Mouse (Mus musculus) stomach, embryonic 14.5 days (tissue): ENCODE results near the gene Gid4. TPM values are rescaled to one million over a fixed set of nuclear protein-coding genes. Genes with fewer than 3 reads are reported as not detected.

Source experiments
- ATAC-seq: fragments of 200-750 bp; cut with Nextera tagmentation; 2 replicates; pipeline ENCODE4 v1.8.0; 2017; ENCODE audit warnings: low read depth, moderate TSS enrichment; ENCODE audit not compliant: insufficient number of reproducible peaks, insufficient read depth, low FRiP score
- H3K27ac ChIP-seq: fragments of 300-500 bp; sonication (generic); 2 replicates; pipeline ENCODE4 v1.5.1; 2014; ENCODE audit warnings: mild to moderate bottlenecking, low read length, moderate library complexity, mixed read lengths
- H3K27me3 ChIP-seq: fragments of 300-500 bp; sonication (generic); 2 replicates; pipeline ENCODE4 v1.6.1; 2014; ENCODE audit warnings: low read length, control low read depth, mixed read lengths; ENCODE audit not compliant: control insufficient read depth, insufficient read depth
- H3K36me3 ChIP-seq: fragments of 300-500 bp; sonication (generic); 2 replicates; pipeline ENCODE4 v1.6.1; 2014; ENCODE audit warnings: mild to moderate bottlenecking, control low read depth, low read length, moderate library complexity, mixed read lengths; ENCODE audit not compliant: control insufficient read depth, insufficient read depth
- H3K4me1 ChIP-seq: fragments of 300-500 bp; sonication (generic); 2 replicates; pipeline ENCODE4 v1.6.1; 2014; ENCODE audit warnings: low read length, control low read depth, mixed read lengths; ENCODE audit not compliant: control insufficient read depth, insufficient read depth
- H3K4me2 ChIP-seq: fragments of 300-500 bp; sonication (generic); replicated peaks from 2 replicates; pipeline ENCODE4 v1.6.1; 2014; ENCODE audit warnings: low read depth, low read length, control low read depth
- H3K4me3 ChIP-seq: fragments of 300-500 bp; sonication (generic); 2 replicates; pipeline ENCODE4 v1.5.1; 2014; ENCODE audit warnings: low read depth, low read length, control low read depth
- H3K9ac ChIP-seq: fragments of 300-500 bp; sonication (generic); replicated peaks from 2 replicates; pipeline ENCODE4 v1.6.1; 2014; ENCODE audit warnings: low read depth, mild to moderate bottlenecking, control low read depth, low read length, moderate library complexity, mixed read lengths
- H3K9me3 ChIP-seq: fragments of 300-500 bp; sonication (generic); 2 replicates; pipeline ENCODE4 v1.6.1; 2016; ENCODE audit warnings: low read depth, low read length, control low read depth; ENCODE audit not compliant: control insufficient read depth
- WGBS: fragments of 180-500 bp; shearing (Covaris S2); extraction: QIAGEN DNeasy Blood & Tissue Kit; methylation state at CpG from one replicate; pipeline ENCODE4 v1.1.7; 2014; 5-methylcytosine and 5-hydroxymethylcytosine counted together
- polyA plus RNA-seq: library from polyadenylated mRNA; unstranded; fragments of >200 nt; fragmentation: Nextera tagmentation; extraction: Ambion mirVana; gene quantifications from 2 replicates; pipeline ENCODE4 v1.2.1, GENCODE M21; 2014

Gid4 gene
- polyA plus RNA-seq, 1 experiment from 2014 or later: 28.0 TPM

DNA sequence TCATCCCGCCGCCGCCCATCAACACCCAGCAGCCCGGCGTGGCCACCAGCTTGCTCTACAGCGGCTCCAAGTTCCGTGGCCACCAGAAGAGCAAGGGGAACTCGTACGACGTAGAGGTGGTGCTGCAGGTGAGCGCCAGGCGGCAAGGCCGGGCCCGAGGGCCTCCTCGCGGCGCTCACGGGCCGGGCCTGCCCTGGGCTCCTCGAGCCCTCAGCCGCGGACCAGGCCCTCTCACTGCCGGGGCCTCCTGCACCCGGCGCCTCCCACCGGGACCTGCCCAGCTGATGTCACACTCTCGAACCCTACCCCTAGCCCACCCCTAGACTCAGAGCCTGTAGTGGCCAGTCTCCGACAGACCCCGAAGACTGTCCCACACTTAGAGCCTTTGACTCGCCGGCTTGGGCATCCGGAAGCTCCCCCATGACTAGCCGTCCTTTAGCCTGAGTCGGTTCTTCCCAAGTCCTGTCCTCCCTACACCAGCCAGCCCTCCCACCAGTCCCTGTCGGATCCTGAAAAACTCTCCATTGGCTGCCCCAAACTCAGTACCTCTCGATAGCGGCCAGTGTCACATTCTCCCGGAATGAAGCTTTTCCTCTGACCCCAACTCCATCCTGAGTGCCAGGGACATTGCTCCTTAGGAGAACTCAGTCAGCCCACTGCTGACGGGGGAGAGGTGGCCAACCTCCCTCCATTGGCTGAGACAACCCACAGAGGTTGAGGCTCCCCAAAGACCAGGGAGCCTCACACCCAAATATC is 950 bp downstream of the Gid4 start, which contains the start of gene Atpaf2:
Gene Atpaf2 (minus strand): TSS at position 741 of the 756 bp plus-strand sequence.
- H3K27me3 ChIP-seq: no peaks in the 10 kb centered on the region
- peak within 1 kb of the TSS; percentile 97 for H3K4me3 ChIP-seq
- H3K9me3 ChIP-seq: no peaks in the 10 kb centered on the region
- no peaks in the 10 kb centered on the region for H3K36me3 ChIP-seq
- WGBS: under 1% methylated on average over 39 of the region's 39 CpGs
- peak; percentile 17; the same call in 1 of the 2 replicates for ATAC-seq
- peaks cover 19% of the 10 kb centered on the region for H3K4me1 ChIP-seq
- H3K27ac ChIP-seq: peak within 1 kb of the TSS; percentile 90
- peak within 1 kb of the TSS; percentile 97 for H3K4me2 ChIP-seq
- H3K9ac ChIP-seq: peak within 1 kb of the TSS; percentile 87

DNA sequence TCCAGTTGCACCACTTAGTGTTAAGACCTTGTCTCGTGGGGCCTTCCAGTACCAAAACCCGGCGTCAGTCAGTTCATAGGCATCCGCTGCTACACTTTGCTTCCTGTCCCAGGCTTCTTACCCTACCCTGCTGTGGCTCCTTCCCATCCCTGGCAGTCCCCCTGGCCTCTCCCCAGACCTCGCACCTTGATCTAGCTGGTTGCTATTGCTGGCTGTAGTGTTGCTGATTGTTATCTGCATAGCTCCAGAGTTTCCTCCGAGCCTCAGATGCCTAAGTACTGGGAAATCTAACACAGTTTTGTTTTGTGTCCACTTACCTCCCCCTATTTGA is 1.5 kb downstream of the Gid4 start:
- 8% methylated on average over 6 of the region's 6 CpGs for WGBS
- Histone ChIP-seq H3K4me1 (peaks cover 19% of the 10 kb centered on the region), H3K9ac (peak overlapping the region; percentile 87), H3K27ac (no peak overlapping the region; the same call in 1 of the 2 replicates), H3K4me3 (peak overlapping the region; percentile 97), H3K36me3 (no peaks in the 10 kb centered on the region), H3K9me3 (no peaks in the 10 kb centered on the region), H3K27me3 (no peaks in the 10 kb centered on the region), H3K4me2 (peak overlapping the region; percentile 97)
- no peak for ATAC-seq

- Histone ChIP-seq H3K4me1 (peaks cover 10% of the 10 kb centered on the region), H3K4me3 (no peak overlapping the region), H3K27ac (no peak overlapping the region), H3K27me3 (no peaks in the 10 kb centered on the region), H3K4me2 (no peak overlapping the region), H3K9ac (no peak overlapping the region), H3K36me3 (peaks cover 5% of the 10 kb centered on the region; the same call in 1 of the 2 replicates), H3K9me3 (no peaks in the 10 kb centered on the region)
- WGBS: 67% methylated on average over 5 of the region's 6 CpGs
- ATAC-seq: no peak
Observed at GRCm38 (mm10) chr11:60422046-60422668, 5.2 kb downstream of the Gid4 start.

GRCm38 (mm10) chr11:60423006-60423405 is 6.1 kb downstream of the Gid4 start:
- H3K27me3 ChIP-seq: no peaks in the 10 kb centered on the region
- no peak overlapping the region for H3K27ac ChIP-seq
- H3K4me2 ChIP-seq: no peak overlapping the region
- 90% methylated on average over 1 of the region's 1 CpGs for WGBS
- ATAC-seq: no peak
- H3K4me3 ChIP-seq: no peak overlapping the region
- no peaks in the 10 kb centered on the region for H3K9me3 ChIP-seq
- H3K4me1 ChIP-seq: peaks cover 10% of the 10 kb centered on the region
- H3K36me3 ChIP-seq: peaks cover 11% of the 10 kb centered on the region; the same call in 1 of the 2 replicates
- no peak overlapping the region for H3K9ac ChIP-seq

DNA sequence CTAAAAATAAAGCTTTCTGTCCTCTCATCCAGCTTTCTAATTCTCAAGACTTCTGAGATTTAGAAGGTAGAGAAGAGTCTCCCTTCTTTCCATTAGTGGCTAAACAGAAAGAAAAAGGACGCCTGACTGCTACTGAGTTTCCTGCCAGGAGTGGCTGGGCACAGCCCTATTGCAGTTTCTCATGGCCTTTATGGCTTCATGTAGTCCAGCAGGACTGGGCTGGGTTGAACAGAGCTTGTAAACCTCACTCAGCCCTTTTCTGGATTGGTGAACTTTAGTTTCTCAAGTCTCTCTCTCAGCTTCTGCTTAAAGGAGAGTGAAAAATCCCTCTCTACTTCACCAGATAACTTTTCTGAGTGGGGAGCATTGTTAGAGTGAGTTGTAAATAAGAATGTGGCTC is 9.5 kb downstream of the Gid4 start:
- Histone ChIP-seq H3K36me3 (peaks cover 20% of the 10 kb centered on the region), H3K9ac (no peak overlapping the region), H3K27ac (no peak overlapping the region), H3K4me2 (no peak overlapping the region), H3K4me3 (no peak overlapping the region), H3K27me3 (no peaks in the 10 kb centered on the region), H3K9me3 (no peaks in the 10 kb centered on the region), H3K4me1 (no peaks in the 10 kb centered on the region)
- 77% methylated on average over 1 of the region's 1 CpGs for WGBS
- no peak for ATAC-seq

DNA sequence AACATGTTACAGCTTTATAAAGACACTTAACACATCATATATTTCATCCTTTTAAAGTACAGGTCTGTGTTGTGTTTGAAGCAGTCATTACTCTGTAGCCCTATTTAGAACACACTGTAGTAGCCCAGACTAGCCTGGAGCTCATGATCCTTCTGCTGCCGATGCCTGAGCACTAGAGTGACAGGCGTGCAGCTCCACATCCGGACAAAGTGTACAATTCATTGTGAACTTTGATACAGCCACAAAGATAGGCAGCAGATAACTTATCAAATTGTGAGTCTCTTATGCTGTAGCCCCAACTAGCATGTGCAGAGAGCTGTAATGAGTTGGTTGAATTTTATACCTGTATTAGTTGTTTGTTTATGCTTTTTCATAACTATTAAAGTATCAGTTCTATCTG is 10.7 kb downstream of the Gid4 start:
- Histone ChIP-seq H3K9me3 (no peaks in the 10 kb centered on the region), H3K4me3 (no peak overlapping the region), H3K27me3 (no peaks in the 10 kb centered on the region), H3K36me3 (peaks cover 23% of the 10 kb centered on the region), H3K27ac (no peak overlapping the region), H3K4me1 (no peaks in the 10 kb centered on the region), H3K9ac (no peak overlapping the region), H3K4me2 (no peak overlapping the region)
- WGBS: 93% methylated on average over 3 of the region's 3 CpGs
- no peak for ATAC-seq

GRCm38 (mm10) chr11:60433501-60433900 is 16.6 kb downstream of the Gid4 start:
- H3K4me3 ChIP-seq: no peak overlapping the region
- no peaks in the 10 kb centered on the region for H3K9me3 ChIP-seq
- ATAC-seq: no peak
- no peak overlapping the region for H3K4me2 ChIP-seq
- H3K27me3 ChIP-seq: no peaks in the 10 kb centered on the region
- no peaks in the 10 kb centered on the region for H3K4me1 ChIP-seq
- H3K36me3 ChIP-seq: peaks cover 44% of the 10 kb centered on the region
- no peak overlapping the region for H3K27ac ChIP-seq
- no peak overlapping the region for H3K9ac ChIP-seq

- Histone ChIP-seq H3K4me2 (no peak overlapping the region), H3K9me3 (no peaks in the 10 kb centered on the region), H3K4me1 (no peaks in the 10 kb centered on the region), H3K9ac (no peak overlapping the region), H3K36me3 (peaks cover 44% of the 10 kb centered on the region), H3K27me3 (no peaks in the 10 kb centered on the region), H3K4me3 (no peak overlapping the region), H3K27ac (no peak overlapping the region)
- no peak for ATAC-seq
- 87% methylated on average over 1 of the region's 1 CpGs for WGBS
Observed at GRCm38 (mm10) chr11:60435133-60435532, 18.2 kb downstream of the Gid4 start.
